Comparison of ENCODE assay signal across 8 mouse cellular contexts in the genomic region with DNA sequence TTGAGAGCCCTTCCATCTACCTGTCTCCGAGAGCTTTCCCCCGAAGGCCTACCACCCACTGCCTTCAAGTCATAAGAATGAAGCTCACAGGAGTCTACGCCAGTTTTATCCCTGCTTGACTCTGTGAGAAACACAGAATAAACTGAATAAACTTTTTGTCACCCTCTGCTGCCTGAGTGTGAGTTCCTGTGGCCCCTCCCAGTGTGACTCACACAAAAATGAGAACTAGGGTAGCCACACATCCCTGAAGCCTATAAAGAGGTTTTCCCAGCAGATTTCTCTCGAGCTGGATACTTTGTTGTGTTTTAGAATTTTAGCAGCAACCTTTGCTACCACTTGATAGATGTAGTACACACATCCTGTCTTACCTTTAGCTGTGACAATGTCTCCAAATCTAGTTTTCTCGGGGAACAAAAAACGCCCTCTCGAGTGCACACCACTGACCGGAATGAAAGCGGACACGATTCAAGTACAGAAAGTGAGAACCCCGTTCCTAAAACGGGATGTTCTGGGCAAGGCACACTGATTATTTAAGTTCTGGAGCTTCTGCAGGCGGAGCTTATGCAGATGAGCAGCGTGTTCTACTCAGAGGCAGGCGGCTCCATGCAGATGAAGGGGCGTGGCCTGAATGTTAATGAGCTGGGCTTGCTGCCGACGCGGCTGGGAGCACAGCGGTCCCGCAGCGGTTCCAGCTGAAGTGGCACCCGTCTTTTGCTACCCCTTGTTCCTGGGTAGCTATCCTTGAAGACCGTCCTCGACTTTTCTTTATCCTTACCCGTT. TPM values are rescaled to one million over a fixed set of nuclear protein-coding genes. Genes with fewer than 3 reads are reported as not detected.
DNase-seq lines count a peak whose midpoint lies in the region; ATAC-seq and TF ChIP-seq lines count a peak whose summit lies in the region.

A gene (plus strand): TSS at position 631 of the 780 bp plus-strand sequence.

- peak within 1 kb of the TSS; percentile 53 for H3K9ac ChIP-seq in embryonic facial prominence, embryonic 12.5 days
- H3K9ac ChIP-seq in limb, embryonic 14.5 days (ENCODE audit: low read depth, low read length, severe bottlenecking): peak within 1 kb of the TSS; percentile 56
- peak within 1 kb of the TSS; percentile 73 for H3K9ac ChIP-seq in midbrain, embryonic 16.5 days (ENCODE audit: low read depth, low read length)

- 11% methylated on average over 26 of the region's 26 CpGs for WGBS in embryonic facial prominence, embryonic 12.5 days
- WGBS in limb, embryonic 14.5 days: 10% methylated on average over 26 of the region's 26 CpGs
- WGBS in midbrain, embryonic 16.5 days: 12% methylated on average over 26 of the region's 26 CpGs
- 9% methylated on average over 26 of the region's 26 CpGs for WGBS in spleen, adult 2 months

- 0 out of 2 replicates have a peak within 1 kb of the TSS, but pooled peaks have one; percentile 0 for H3K27ac ChIP-seq in embryonic facial prominence, embryonic 12.5 days
- no peak within 1 kb of the TSS for H3K27ac ChIP-seq in limb, embryonic 14.5 days (replicated peaks; ENCODE audit: low read depth, low read length)
- H3K27ac ChIP-seq in midbrain, embryonic 16.5 days (ENCODE audit: low read length): no peak within 1 kb of the TSS; the same call in 1 of the 2 replicates
- peak within 1 kb of the TSS; percentile 66 for H3K27ac ChIP-seq in spleen, adult 2 months (ENCODE audit: insufficient read depth, low read length)

- 0 out of 2 replicates have a peak, but pooled peaks cover under 1% of the 10 kb centered on the region for H3K36me3 ChIP-seq in embryonic facial prominence, embryonic 12.5 days
- no peaks in the 10 kb centered on the region for H3K36me3 ChIP-seq in limb, embryonic 14.5 days (ENCODE audit: control insufficient read depth, insufficient read depth, low read length)
- no peaks in the 10 kb centered on the region for H3K36me3 ChIP-seq in midbrain, embryonic 16.5 days (ENCODE audit: control insufficient read depth, insufficient read depth, low read length)
- H3K36me3 ChIP-seq in spleen, adult 2 months (ENCODE audit: control insufficient read depth, insufficient read depth, low read length): no peaks in the 10 kb centered on the region

- no peak for ATAC-seq in cerebellum, adult (ENCODE audit: insufficient number of reproducible peaks, low FRiP score, low TSS enrichment)
- ATAC-seq in embryonic facial prominence, embryonic 12.5 days (ENCODE audit: insufficient number of reproducible peaks, insufficient read depth, low FRiP score, low TSS enrichment): peak; percentile 26; the same call in 1 of the 2 replicates
- ATAC-seq in limb, embryonic 14.5 days (ENCODE audit: low FRiP score, low read depth): peak; percentile 21; the same call in 1 of the 2 replicates
- ATAC-seq in midbrain, embryonic 16.5 days: peak; percentile 37; the same call in 1 of the 2 replicates

- no peaks in the 10 kb centered on the region for H3K9me3 ChIP-seq in embryonic facial prominence, embryonic 12.5 days
- H3K9me3 ChIP-seq in limb, embryonic 14.5 days (ENCODE audit: control insufficient read depth, low read length): no peaks in the 10 kb centered on the region
- no peaks in the 10 kb centered on the region for H3K9me3 ChIP-seq in midbrain, embryonic 16.5 days (replicated peaks; ENCODE audit: control insufficient read depth, low read length, poor library complexity, severe bottlenecking)

- peak within 1 kb of the TSS; percentile 89 for H3K4me2 ChIP-seq in embryonic facial prominence, embryonic 12.5 days (replicated peaks)
- peak within 1 kb of the TSS; percentile 96 for H3K4me2 ChIP-seq in limb, embryonic 14.5 days (replicated peaks; ENCODE audit: low read depth, low read length, severe bottlenecking)
- H3K4me2 ChIP-seq in midbrain, embryonic 16.5 days (ENCODE audit: low read length): peak within 1 kb of the TSS; percentile 78

- H3K4me3 ChIP-seq in embryonic facial prominence, embryonic 12.5 days: peak within 1 kb of the TSS; percentile 51
- H3K4me3 ChIP-seq in limb, embryonic 14.5 days (replicated peaks; ENCODE audit: low read length): peak within 1 kb of the TSS; percentile 54
- peak within 1 kb of the TSS; percentile 50 for H3K4me3 ChIP-seq in midbrain, embryonic 16.5 days (ENCODE audit: low read depth, low read length)
- peak within 1 kb of the TSS; percentile 59 for H3K4me3 ChIP-seq in spleen, adult 2 months (ENCODE audit: extremely low read depth, insufficient read depth, insufficient read length)

- TF ChIP-seq CTCF in spleen, adult 2 months (IDR thresholded peaks at IDR 0.05; ENCODE audit: extremely low read depth, insufficient read depth, insufficient read length, insufficient replicate concordance): no peak

- H3K4me1 ChIP-seq in embryonic facial prominence, embryonic 12.5 days: peaks cover 36% of the 10 kb centered on the region
- peaks cover 38% of the 10 kb centered on the region for H3K4me1 ChIP-seq in limb, embryonic 14.5 days (ENCODE audit: control insufficient read depth, insufficient read depth, low read length)
- peaks cover 39% of the 10 kb centered on the region for H3K4me1 ChIP-seq in midbrain, embryonic 16.5 days (ENCODE audit: control insufficient read depth, insufficient read depth, low read length)
- H3K4me1 ChIP-seq in spleen, adult 2 months (ENCODE audit: control insufficient read depth, insufficient read depth, insufficient read length): peaks cover 14% of the 10 kb centered on the region

- DNase-seq in cerebellum, adult 11 months: peak; percentile 66
- DNase-seq in heart, adult 8-10 months (ENCODE audit: low spot score): peak; percentile 89
- DNase-seq in kidney, adult 9 months: peak; percentile 91
- DNase-seq in limb, embryonic 14.5 days (ENCODE audit: low spot score): peak; percentile 90
- peak; percentile 77 to 88 for DNase-seq in spleen, adult 2 months (ENCODE audit: low read depth in 1 of 2, low spot score in 2 of 2)

- TF ChIP-seq POLR2A in limb, embryonic 14.5 days (IDR thresholded peaks at IDR 0.05; ENCODE audit: borderline replicate concordance, extremely low read depth, insufficient read depth, insufficient read length): no peak
- TF ChIP-seq POLR2A in spleen, adult 2 months (IDR thresholded peaks at IDR 0.05; ENCODE audit: low read depth, low read length): peak; percentile 3; the same call in 1 of the 2 replicates

- peaks cover 21% of the 10 kb centered on the region for H3K27me3 ChIP-seq in embryonic facial prominence, embryonic 12.5 days
- H3K27me3 ChIP-seq in limb, embryonic 14.5 days (ENCODE audit: control insufficient read depth, insufficient read depth, low read length): peaks cover 16% of the 10 kb centered on the region
- no peaks in the 10 kb centered on the region; the same call in 1 of the 2 replicates for H3K27me3 ChIP-seq in midbrain, embryonic 16.5 days (ENCODE audit: control insufficient read depth, insufficient read depth, low read depth, low read length)
- peaks cover 7% of the 10 kb centered on the region for H3K27me3 ChIP-seq in spleen, adult 2 months (ENCODE audit: control insufficient read depth, insufficient read depth, low read length)

RNA-seq across cellular contexts. Expression of the gene that starts here (rescaled TPM):
- 2.2 and 2.4 TPM in 2 replicates for polyA plus RNA-seq in embryonic facial prominence, embryonic 12.5 days (2016; fragmentation: Nextera tagmentation; extraction: Ambion mirVana)
- under 1 TPM in 3 of 4 experiments, not detected in 1; 0.17 to 0.38 (median 0.27) TPM for total RNA-seq in heart, adult 8-10 months (2022)
- polyA plus RNA-seq in limb, embryonic 14.5 days (2012; rRNA removed): 4.0 and 4.1 TPM in 2 replicates
- 2.0 and 2.2 TPM in 2 replicates for polyA plus RNA-seq in limb, embryonic 14.5 days (2014; fragmentation: Nextera tagmentation; extraction: Ambion mirVana)
- polyA plus RNA-seq in midbrain, embryonic 16.5 days (2015; fragmentation: Nextera tagmentation; extraction: Ambion mirVana): 3.8 and 5.3 TPM in 2 replicates
- polyA plus RNA-seq in spleen, adult 2 months (2012; rRNA removed): 0.92 and 1.2 TPM in 2 replicates

Comparison
In these comparisons a context has a peak if more than half of its experiments do, and no peak if none do; other contexts are left out.
1. Peak in DNase-seq in heart, adult 8-10 months; RNA of the gene not detected or under 1 TPM.
2. H3K27ac ChIP-seq: peak in embryonic facial prominence, embryonic 12.5 days (single experiment) and spleen, adult 2 months (single experiment); none in limb, embryonic 14.5 days (single experiment) and midbrain, embryonic 16.5 days (single experiment).
3. Peak in every context shown above with its lines, with median percentiles within 50 percentile points of each other: DNase-seq, H3K4me2 ChIP-seq, H3K4me3 ChIP-seq and H3K9ac ChIP-seq.